Mouse (Mus musculus) G1E (cell line): ENCODE results near the gene Ucn3. TPM values are rescaled to one million over a fixed set of nuclear protein-coding genes. Genes with fewer than 3 reads are reported as not detected.

ENCODE experiments used
- ATAC-seq: 2 replicates; pipeline ENCODE4 v1.8.0; 2016; ENCODE audit warnings: mild to moderate bottlenecking; ENCODE audit not compliant: insufficient number of reproducible peaks, poor library complexity, low FRiP score, severe bottlenecking; ENCODE audit errors: extremely low read depth
- DNase-seq: peaks from one replicate; pipeline ENCODE4 v3.0.0; 2012; ENCODE audit warnings: low spot score
- H3K27me3 ChIP-seq: 2 replicates; pipeline ENCODE4 v1.6.1; 2012; ENCODE audit warnings: mild to moderate bottlenecking, low read length, inconsistent platforms; ENCODE audit not compliant: insufficient read depth
- H3K36me3 ChIP-seq: replicated peaks from 2 replicates; pipeline ENCODE3; 2012; ENCODE audit warnings: mild to moderate bottlenecking, inconsistent platforms
- H3K4me1 ChIP-seq: 2 replicates; pipeline ENCODE4 v1.6.1; 2012; ENCODE audit warnings: low read depth, low read length, inconsistent platforms, mixed read lengths; ENCODE audit not compliant: insufficient read depth
- H3K4me3 ChIP-seq: 2 replicates; pipeline ENCODE4 v1.5.1; 2012; ENCODE audit warnings: low read depth, mild to moderate bottlenecking, inconsistent platforms, low read length, moderate library complexity, mixed read lengths
- H3K9me3 ChIP-seq: replicated peaks from 2 replicates; pipeline ENCODE4 v1.6.1; 2012; ENCODE audit warnings: inconsistent platforms
- CTCF ChIP-seq: IDR thresholded peaks from 2 replicates; pipeline ENCODE4 v1.5.1; 2012; ENCODE audit warnings: low read depth, low read length, inconsistent platforms, mixed read lengths
- GATA1 ChIP-seq: IDR thresholded peaks from 2 replicates; pipeline ENCODE4 v1.6.1; 2012; ENCODE audit warnings: borderline replicate concordance, low read length, inconsistent platforms, mixed read lengths
- GATA2 ChIP-seq: IDR thresholded peaks from 2 replicates; pipeline ENCODE4 v1.6.1; 2012; ENCODE audit warnings: low read depth, low read length, inconsistent platforms, borderline replicate concordance
- POLR2AphosphoS5 ChIP-seq: IDR thresholded peaks from 2 replicates; pipeline ENCODE4 v1.6.1; 2012; ENCODE audit warnings: low read depth, low read length, inconsistent platforms; ENCODE audit not compliant: insufficient replicate concordance
- TAL1 ChIP-seq: conservative IDR thresholded peaks from 2 replicates; pipeline ENCODE4 v1.6.1; 2012; ENCODE audit warnings: low read depth, low read length, inconsistent platforms, mixed read lengths
- polyA plus RNA-seq: library from polyadenylated mRNA; stranded (reverse); fragments of >175 nt; gene quantifications from 2 replicates; pipeline ENCODE4 v1.2.3, GENCODE M21; 2012
- total RNA-seq, 2 experiments: library from RNA; stranded (forward) in 1 of 2; stranded (reverse) in 1 of 2; fragments of 200-1000 nt in 1 of 2; fragments of >200 nt in 1 of 2; fragmentation: Nextera tagmentation in 1 of 2; gene quantifications; 2 replicates each; pipeline ENCODE4 v1.2.3; 2014 to 2017

Ucn3 gene
- total and polyA plus RNA-seq, 3 experiments, result 0.11 TPM; not detected in 2

GRCm38 (mm10) chr13:3926046-3926445 is 19.1 kb downstream of the Ucn3 start:
- peaks cover 30% of the 10 kb centered on the region for H3K27me3 ChIP-seq
- TF ChIP-seq CTCF, result no peak
- TF ChIP-seq POLR2AphosphoS5, result no peak
- TF ChIP-seq TAL1, result no peak
- DNase-seq (no peak), ATAC-seq (no peak)
- H3K4me1 ChIP-seq, result no peaks in the 10 kb centered on the region
- H3K4me3 ChIP-seq, result no peak overlapping the region
- no peaks in the 10 kb centered on the region for H3K9me3 ChIP-seq
- H3K36me3 ChIP-seq, result no peaks in the 10 kb centered on the region

GRCm38 (mm10) chr13:3925632-3926031 is 19.5 kb downstream of the Ucn3 start:
- Histone ChIP-seq H3K9me3 (no peaks in the 10 kb centered on the region), H3K4me1 (no peaks in the 10 kb centered on the region), H3K4me3 (no peak overlapping the region), H3K27me3 (peaks cover 30% of the 10 kb centered on the region), H3K36me3 (no peaks in the 10 kb centered on the region)
- no peak for DNase-seq
- TF ChIP-seq POLR2AphosphoS5, result no peak
- TF ChIP-seq CTCF, result no peak
- TF ChIP-seq TAL1, result no peak
- no peak for TF ChIP-seq GATA1
- no peak for TF ChIP-seq GATA2
- ATAC-seq, result no peak

- H3K9me3 ChIP-seq, result no peaks in the 10 kb centered on the region
- peaks cover 24% of the 10 kb centered on the region for H3K27me3 ChIP-seq
- no peak overlapping the region for H3K4me3 ChIP-seq
- no peak for TF ChIP-seq GATA1
- no peak for TF ChIP-seq CTCF
- no peak for TF ChIP-seq POLR2AphosphoS5
- TF ChIP-seq GATA2, result no peak
- TF ChIP-seq TAL1, result no peak
- no peaks in the 10 kb centered on the region for H3K4me1 ChIP-seq
- no peak for DNase-seq
- H3K36me3 ChIP-seq, result no peaks in the 10 kb centered on the region
- no peak for ATAC-seq
These were observed 20.7 kb downstream of the Ucn3 start for GRCm38 (mm10) chr13:3924483-3924882.

GRCm38 (mm10) chr13:3917571-3918311 is 27.4 kb downstream of the Ucn3 start, which contains the start of the genes Net1 and Tubal3:
TSS of gene Net1 (minus strand) at chr13:3918220.
TSS of gene Tubal3 (plus strand) at chr13:3918274.
- peak; percentile 86 for DNase-seq
- H3K27me3 ChIP-seq, result peaks cover 7% of the 10 kb centered on the region

GRCm38 (mm10) chr13:3913504-3913903 is 31.6 kb downstream of the Ucn3 start:
- no peak for ATAC-seq
- Histone ChIP-seq H3K27me3 (no peaks in the 10 kb centered on the region), H3K4me3 (no peak overlapping the region), H3K9me3 (no peaks in the 10 kb centered on the region), H3K36me3 (peaks cover 49% of the 10 kb centered on the region), H3K4me1 (peaks cover 26% of the 10 kb centered on the region)
- TF ChIP-seq TAL1, result no peak
- no peak for TF ChIP-seq CTCF
- TF ChIP-seq GATA2, result no peak
- no peak for TF ChIP-seq POLR2AphosphoS5
- TF ChIP-seq GATA1, result no peak
- DNase-seq, result no peak

More at GRCm38 (mm10) chr13:3917571-3918311, 27.4 kb downstream of the Ucn3 start, which contains the start of the genes Net1 and Tubal3:
- Histone ChIP-seq H3K4me3 (peak within 1 kb of the TSS; percentile 98), H3K4me1 (peaks cover 27% of the 10 kb centered on the region), H3K36me3 (peaks cover 22% of the 10 kb centered on the region), H3K9me3 (no peaks in the 10 kb centered on the region)
- ATAC-seq, result peak; percentile 91
- no peak for TF ChIP-seq CTCF
- no peak for TF ChIP-seq POLR2AphosphoS5
- TF ChIP-seq GATA1, result no peak
- no peak for TF ChIP-seq TAL1
- no peak for TF ChIP-seq GATA2

- peaks cover 60% of the 10 kb centered on the region for H3K36me3 ChIP-seq
- TF ChIP-seq GATA2 (no peak), TAL1 (no peak)
- ATAC-seq, result no peak
These were observed 34.8 kb downstream of the Ucn3 start for GRCm38 (mm10) chr13:3910356-3910755.

More at GRCm38 (mm10) chr13:3910356-3910755, 34.8 kb downstream of the Ucn3 start:
- Histone ChIP-seq H3K4me3 (no peak overlapping the region), H3K9me3 (no peaks in the 10 kb centered on the region), H3K27me3 (no peaks in the 10 kb centered on the region), H3K4me1 (peaks cover 6% of the 10 kb centered on the region)
- no peak for DNase-seq
